Mouse (Mus musculus) monocyte, adult 5-6 weeks (primary cell): ENCODE measurements at regions not wholly inside any gene's neighbourhood (a gene's known extent, or its start where the extent isn't known, plus 50 kb on each side); places are given as distances from the start of the nearest gene placed in this dataset.
A peak's percentile ranks its signal among the peaks of the same experiment; 100 is the strongest.

Experiments
- ATAC-seq: fragments of 153-309, 156-312 bp; replicated peaks from 2 replicates; pipeline ENCODE4 v1.8.0; 2017; ENCODE audit warnings: mild to moderate bottlenecking; ENCODE audit not compliant: low TSS enrichment, insufficient number of reproducible peaks, severe bottlenecking, poor library complexity, low FRiP score

DNA sequence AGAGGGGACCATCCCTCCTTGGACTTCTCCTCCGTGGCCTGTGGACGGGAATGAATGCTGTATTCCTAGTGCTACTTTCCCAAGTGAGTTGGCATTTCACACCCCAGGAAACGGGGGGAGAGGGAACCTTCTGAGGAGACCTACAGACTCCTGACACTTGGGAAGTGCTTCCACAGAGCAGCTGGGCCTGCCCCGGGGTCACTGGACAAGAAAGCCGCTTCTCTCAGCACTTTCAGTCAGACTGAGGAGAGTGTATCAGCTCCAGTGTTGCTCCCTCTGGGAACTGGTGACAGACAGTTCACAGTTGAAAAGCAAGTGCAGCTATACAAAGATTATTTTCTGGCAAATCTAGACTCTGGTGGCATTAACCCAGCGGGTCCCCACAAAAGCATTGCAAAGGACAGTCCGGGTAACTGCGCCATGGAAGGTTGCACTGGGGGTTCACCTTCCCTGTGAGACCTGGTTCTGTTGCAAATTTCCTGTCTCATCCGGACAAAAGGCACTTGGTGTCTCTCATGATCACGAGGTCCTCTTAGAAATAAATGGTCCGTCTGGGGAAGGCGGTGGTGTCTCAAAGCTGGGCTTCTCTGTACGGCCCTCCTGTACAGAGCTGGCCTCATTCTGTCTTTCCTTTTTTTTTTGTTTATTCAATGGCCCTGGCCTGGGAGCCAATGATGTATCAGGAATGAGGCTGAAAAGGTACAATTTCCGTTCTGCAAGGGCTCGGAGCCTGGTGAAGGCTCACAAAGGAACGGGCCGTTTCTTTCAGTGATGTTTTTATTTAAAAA is 207.1 kb downstream of the Snx10 start:
- no peak for ATAC-seq

DNA sequence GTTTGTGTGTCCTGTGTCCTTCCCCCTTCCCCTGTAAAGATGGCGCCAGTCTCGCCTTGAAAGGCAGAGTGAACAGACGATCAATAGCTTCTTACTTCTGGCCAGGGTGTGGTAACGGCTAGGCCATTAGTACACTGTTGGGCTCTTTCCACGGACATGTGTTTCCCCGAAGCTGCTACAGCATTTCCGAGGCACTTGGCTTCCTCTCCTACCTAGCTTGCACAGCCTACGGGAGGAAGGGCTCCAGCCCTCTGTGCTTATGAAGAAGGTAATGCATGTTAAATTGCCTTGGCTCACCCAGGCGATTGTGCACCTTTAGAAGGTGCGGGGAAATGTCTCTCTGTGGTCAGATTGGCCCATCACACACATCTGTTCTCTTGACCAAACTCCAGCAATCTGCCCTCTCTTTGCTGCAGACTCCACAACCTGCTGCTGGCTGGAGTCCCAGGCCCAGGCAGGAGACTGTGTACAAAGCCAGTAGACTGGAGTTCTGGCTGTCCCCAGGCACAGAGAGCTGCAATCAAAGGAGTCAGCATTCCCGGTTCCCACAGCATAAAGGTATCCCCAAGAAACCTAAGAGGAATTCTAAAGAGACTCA is 208.7 kb downstream of the Snx10 start:
- ATAC-seq, result no peak

- ATAC-seq, result no peak
These were observed 212.3 kb downstream of the Snx10 start for GRCm38 (mm10) chr6:51736051-51736450.

- no peak for ATAC-seq
These were observed 219.5 kb downstream of the Snx10 start for GRCm38 (mm10) chr6:51743105-51743660.

- no peak for ATAC-seq
These were observed 220.9 kb downstream of the Snx10 start for GRCm38 (mm10) chr6:51744607-51745006.

DNA sequence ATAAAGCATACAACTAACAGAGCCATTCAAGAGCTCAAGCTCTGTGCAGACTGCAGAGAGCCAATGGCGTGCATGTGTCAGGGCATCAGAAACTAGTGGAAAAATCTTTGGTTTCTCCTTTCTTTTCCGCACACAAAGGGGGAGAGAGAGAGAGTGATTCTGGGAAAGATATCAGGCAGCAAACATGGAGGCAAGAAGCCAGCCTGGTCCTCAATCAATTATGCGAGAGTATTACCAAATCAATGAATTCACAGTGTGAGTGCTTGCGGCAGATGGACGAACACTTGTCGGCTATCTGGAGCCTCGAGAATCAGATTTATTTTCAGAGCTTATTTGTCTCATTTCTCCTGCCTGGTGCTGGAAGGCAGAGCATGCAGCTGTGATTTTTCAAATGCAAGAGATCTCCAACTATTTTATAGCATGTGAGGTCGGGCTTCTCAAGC is 230.6 kb downstream of the Snx10 start:
- ATAC-seq, result no peak

- ATAC-seq, result no peak
These were observed 233.4 kb downstream of the Snx10 start for GRCm38 (mm10) chr6:51757131-51757530.

GRCm38 (mm10) chr6:51757746-51758145 is 234.0 kb downstream of the Snx10 start:
- no peak for ATAC-seq

DNA sequence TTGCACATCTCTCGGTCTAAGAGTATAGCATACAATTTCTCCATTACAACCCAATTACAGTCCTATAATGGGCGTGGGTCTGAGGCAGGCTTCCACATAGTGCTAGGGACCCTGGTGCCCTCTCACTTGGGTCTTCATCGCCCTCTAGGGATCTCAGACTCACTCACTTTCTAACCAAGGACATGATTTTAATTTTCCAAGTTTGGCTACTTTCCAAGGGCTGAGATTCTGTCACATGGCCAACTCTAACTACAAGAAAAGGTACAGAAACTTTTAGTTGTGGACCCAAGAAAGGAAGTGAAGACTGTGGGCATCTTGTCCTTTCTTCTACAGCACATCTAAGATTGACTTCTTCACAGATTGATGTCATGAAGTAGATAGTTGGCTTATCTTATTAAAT is 235.1 kb downstream of the Snx10 start:
- no peak for ATAC-seq

DNA sequence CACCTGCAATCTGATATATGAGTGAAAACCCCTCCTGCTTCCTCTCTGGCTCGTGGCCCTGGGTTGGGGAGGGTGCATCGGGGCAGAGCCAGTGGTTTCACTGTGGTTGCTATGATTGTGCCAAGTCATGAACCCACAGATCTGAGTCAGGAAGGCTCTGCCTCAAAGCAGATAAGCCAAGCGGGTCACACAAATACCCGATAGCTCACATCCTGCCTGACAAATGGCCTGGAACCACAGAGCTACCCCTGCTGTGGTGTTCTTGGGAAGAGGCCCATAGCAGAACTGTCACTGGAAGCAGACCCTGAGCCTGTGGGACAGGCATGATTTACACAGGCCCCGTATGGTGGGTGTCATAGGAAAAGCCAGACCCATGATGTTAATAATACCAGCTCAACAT is 236.7 kb downstream of the Snx10 start:
- ATAC-seq, result 0 out of 2 replicates have a peak, but pooled peaks have one; percentile 40

DNA sequence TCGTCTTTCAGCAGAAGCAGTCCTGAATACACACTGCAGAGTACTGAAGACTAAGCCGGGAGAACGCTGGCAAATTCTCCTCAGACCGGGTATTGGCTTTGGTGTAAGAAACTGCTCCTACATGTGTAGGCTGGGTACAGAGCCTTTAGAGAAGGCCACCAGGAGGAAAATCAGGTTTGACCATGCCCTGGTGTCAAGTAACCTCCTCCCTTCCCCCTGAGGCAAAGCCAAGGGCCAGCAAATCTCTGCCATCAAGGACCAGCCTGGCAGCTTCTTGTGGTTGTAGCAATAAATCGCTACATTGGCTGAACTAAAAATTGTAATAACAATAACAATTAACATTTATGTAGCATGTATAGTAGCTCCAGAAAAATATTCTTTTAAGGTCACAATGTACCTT is 237.8 kb downstream of the Snx10 start:
- no peak for ATAC-seq

DNA sequence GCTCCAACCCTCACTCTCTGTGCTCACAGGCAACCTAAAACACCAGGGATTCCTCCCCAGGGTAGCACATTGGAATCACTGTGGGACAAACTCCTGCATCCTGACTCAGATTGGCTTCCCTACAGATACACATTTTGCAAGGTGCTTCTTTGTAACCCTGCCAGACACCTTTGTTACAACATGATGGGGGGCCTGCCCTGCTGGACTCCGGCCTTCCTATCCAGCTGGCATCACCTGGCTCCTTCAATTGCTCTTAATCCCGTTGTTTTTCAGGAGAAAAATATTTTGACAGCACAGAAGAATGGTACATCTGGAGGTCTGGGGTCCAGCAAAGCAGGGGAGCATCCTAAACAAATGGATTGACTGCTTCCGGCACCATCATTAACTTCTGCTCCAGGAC is 242.8 kb downstream of the Snx10 start:
- no peak for ATAC-seq

GRCm38 (mm10) chr6:51767582-51768341 is 244.1 kb downstream of the Snx10 start:
- no peak for ATAC-seq

DNA sequence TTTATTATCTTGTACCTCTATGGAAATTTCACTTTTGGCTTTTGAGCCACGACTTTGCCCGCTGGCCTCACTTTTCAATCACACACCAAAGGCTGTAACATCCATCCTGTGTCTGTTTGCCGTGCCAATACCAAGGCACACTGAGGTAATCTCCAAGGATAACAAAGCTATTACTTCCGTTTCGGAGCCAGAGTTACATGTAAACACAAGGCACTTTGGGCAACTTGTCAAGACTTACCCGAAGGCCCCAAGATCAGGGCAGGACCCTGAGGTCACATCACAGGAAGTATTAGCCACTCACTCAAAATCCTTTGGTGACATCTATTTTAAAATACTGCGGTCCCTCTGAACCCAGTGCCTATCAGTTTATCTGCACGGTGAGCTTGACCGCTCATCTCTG is 241.3 kb downstream of the Skap2 start:
- no peak for ATAC-seq

DNA sequence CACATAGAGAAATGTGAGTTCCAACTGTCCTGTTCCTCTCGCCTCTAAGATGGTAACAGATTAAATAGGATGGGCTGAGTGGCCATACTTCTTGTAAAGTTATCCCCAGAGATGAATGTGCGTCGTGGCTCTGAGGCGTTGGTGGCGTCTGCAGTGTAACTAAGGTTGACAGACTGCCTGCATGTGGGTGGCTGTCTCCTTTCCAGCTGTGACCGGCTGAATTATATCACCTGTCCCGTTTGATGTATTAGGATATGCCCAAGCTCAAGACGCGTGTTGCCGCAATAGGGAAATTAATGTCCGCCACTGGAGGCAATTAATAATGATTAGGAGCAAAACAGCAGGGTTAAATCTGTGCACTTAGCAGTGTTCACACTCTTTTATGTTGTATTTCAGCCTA is 240.9 kb downstream of the Skap2 start:
- ATAC-seq, result no peak

DNA sequence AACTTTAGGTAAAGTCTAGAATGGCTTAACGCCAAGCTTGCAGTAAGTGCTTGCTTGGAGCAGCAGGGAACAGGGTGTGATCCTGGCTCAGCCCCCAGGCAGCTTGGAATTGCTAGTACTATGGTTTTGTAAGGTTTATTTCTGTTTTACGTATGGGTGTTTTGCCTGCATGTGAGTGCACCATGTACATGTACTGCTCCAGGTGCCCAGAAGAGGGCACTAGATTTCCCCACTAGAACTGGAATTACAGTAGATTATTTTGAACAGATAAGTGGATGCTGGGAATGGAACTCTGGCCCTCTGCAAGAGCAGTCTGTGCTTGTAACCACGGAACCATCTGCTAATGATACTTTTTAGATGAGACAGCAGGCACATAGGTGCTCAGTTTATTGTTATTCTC is 237.6 kb downstream of the Skap2 start:
- ATAC-seq, result no peak

GRCm38 (mm10) chr6:51785615-51786014 is 226.7 kb downstream of the Skap2 start:
- ATAC-seq, result no peak

- ATAC-seq, result no peak
These were observed 225.5 kb downstream of the Skap2 start for GRCm38 (mm10) chr6:51786836-51787235.

GRCm38 (mm10) chr6:51788156-51788555 is 224.2 kb downstream of the Skap2 start:
- no peak for ATAC-seq
